Mouse (Mus musculus): ENCODE results near the gene Sdcbp2. TPM values are rescaled to one million over a fixed set of nuclear protein-coding genes. Genes with fewer than 3 reads are reported as not detected.

Sdcbp2 gene
- polyA plus RNA-seq, 1 experiment = 10.6 TPM

DNA sequence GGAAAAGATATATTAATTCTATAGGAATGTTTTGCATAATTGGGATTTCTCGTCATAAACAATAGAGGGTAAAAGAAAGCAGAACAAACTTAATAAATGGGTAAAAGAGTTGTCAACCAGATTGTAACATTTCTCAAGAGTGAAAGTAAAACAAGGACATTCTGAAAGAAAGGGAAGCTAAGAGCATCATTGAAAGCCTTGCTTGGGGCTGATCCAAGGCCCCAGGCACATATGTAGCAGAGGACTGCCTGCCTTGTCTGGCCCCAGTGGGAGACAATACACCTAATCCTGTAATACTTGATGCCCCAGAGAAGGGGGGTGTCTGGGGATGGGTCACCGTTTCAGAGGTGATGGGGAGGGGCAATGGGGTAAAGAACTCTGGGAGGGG lies 63.6 kb downstream of the Sdcbp2 start:
- Histone ChIP-seq H3K4me1 (ENCODE audit: control insufficient read depth, insufficient read depth, low read length) (no peaks in the 10 kb centered on the region), H3K4me3 (replicated peaks; ENCODE audit: extremely low read depth, low read depth, low read length) (no peak overlapping the region)
- DNase-seq = no peak
- WGBS = 68% methylated on average over 2 of the region's 2 CpGs
- TF ChIP-seq CTCF (IDR thresholded peaks at IDR 0.05; ENCODE audit: insufficient read depth, low read length) (no peak), POLR2A (IDR thresholded peaks at IDR 0.05; ENCODE audit: borderline replicate concordance, extremely low read depth, low read depth, low read length) (no peak)

Other genes starting within 250 kb of the Sdcbp2 start
- gene 4921509C19Rik, start 96.5 kb upstream of the Sdcbp2 start, polyA plus RNA-seq (2012; rRNA removed) = not detected in 2 replicates
- gene Nsfl1c, start 78.4 kb upstream of the Sdcbp2 start, polyA plus RNA-seq (2012; rRNA removed) = 44.9 and 68.9 TPM in 2 replicates
- 129 and 214 TPM in 2 replicates for gene Fkbp1a, start 30.1 kb upstream of the Sdcbp2 start, polyA plus RNA-seq (2012; rRNA removed)
- gene Snph, start 60.0 kb downstream of the Sdcbp2 start, polyA plus RNA-seq (2012; rRNA removed) = 0.64 and 1.1 TPM in 2 replicates
- gene Rad21l, start 95.9 kb downstream of the Sdcbp2 start, polyA plus RNA-seq (2012; rRNA removed) = not detected in 2 replicates
- 0.29 and 0.32 TPM in 2 replicates for gene Tmem74b, start 129.4 kb downstream of the Sdcbp2 start, polyA plus RNA-seq (2012; rRNA removed)
- gene Psmf1, start 171.6 kb downstream of the Sdcbp2 start, polyA plus RNA-seq (2012; rRNA removed) = 31.0 and 41.1 TPM in 2 replicates